Mouse (Mus musculus): ENCODE results near the gene Lhx6. TPM values are rescaled to one million over a fixed set of nuclear protein-coding genes. Genes with fewer than 3 reads are reported as not detected.

The Lhx6 gene
- polyA plus RNA-seq, 1 experiment: 1.4 TPM

DNA sequence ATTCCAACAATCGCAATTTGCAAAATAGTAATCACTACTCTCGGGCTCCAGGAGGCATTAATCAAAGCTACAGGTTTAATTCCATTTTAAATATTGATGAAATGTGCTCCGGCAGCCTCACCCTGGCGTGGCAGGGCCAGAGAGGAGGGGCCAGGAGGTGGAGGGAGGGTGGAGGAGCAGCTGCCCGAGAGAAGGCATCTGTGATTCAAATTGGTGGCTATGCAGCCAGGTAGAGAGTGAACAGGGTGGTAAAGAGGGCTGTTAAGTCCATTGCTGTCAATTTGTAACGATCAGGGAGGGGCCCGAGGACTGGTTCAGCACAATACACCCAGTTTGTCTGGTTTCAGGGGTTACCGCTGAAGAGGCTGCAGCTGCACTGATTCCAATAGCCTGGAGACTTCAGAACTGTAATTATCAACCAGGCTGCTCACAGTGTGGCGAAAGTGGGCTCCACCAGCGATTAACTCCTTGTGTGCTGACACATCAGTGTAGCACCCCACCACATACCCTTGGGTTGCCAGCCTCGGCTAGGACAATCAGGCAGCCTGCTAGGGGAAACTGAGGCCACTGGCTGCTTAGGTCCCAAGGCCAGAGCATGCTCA lies 27.9 kb downstream of the Lhx6 start:
- no peak for TF ChIP-seq POLR2A (IDR thresholded peaks at IDR 0.05; ENCODE audit: low read depth, low read length)
- no peak for TF ChIP-seq CTCF (conservative IDR thresholded peaks at IDR 0.05; ENCODE audit: insufficient read depth, insufficient read length, low read depth, low read length)
- H3K36me3 ChIP-seq (ENCODE audit: control insufficient read depth, insufficient read depth, low read length): no peaks in the 10 kb centered on the region
- 24% methylated on average over 11 of the region's 11 CpGs for WGBS
- DNase-seq: no peak
- no peaks in the 10 kb centered on the region for H3K4me1 ChIP-seq (ENCODE audit: control insufficient read depth, insufficient read depth, low read length)
- no peaks in the 10 kb centered on the region for H3K27me3 ChIP-seq (replicated peaks; ENCODE audit: control insufficient read depth, insufficient read depth, low read length)
- no peak overlapping the region for H3K4me3 ChIP-seq (ENCODE audit: insufficient read depth, low read depth, low read length)
- H3K27ac ChIP-seq (ENCODE audit: insufficient read depth, low read depth, low read length): no peak overlapping the region

GRCm38 (mm10) chr2:36075210-36075609 lies 30.0 kb downstream of the Lhx6 start:
- no peaks in the 10 kb centered on the region for H3K27me3 ChIP-seq (replicated peaks; ENCODE audit: control insufficient read depth, insufficient read depth, low read length)
- 93% methylated on average over 5 of the region's 5 CpGs for WGBS

DNA sequence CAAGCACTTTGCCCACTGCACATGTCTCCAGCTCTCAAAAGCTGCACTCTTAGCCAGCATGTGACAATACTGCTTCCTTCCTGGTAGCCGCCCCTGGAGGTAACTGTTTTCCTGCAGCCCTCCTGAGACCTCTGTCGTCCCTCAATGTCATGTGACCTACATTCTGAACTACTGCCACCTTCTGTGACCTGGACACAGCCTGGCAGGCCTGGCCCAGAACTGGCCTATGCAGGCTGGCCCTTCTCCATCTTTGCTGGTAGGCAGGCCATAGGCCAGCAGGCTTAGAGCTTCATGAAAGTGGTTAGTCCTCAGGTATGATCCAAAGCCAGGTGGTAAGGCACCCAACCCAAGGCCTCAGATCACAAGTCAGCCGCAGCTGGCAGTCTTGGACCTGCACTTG lies 31.4 kb downstream of the Lhx6 start:
- TF ChIP-seq POLR2A (IDR thresholded peaks at IDR 0.05; ENCODE audit: low read depth, low read length) (no peak), CTCF (conservative IDR thresholded peaks at IDR 0.05; ENCODE audit: insufficient read depth, insufficient read length, low read depth, low read length) (no peak)
- DNase-seq: peak; percentile 37
- 61% methylated on average over 3 of the region's 3 CpGs for WGBS

More at GRCm38 (mm10) chr2:36075210-36075609, 30.0 kb downstream of the Lhx6 start:
- Histone ChIP-seq H3K4me3 (ENCODE audit: insufficient read depth, low read depth, low read length) (no peak overlapping the region), H3K4me1 (ENCODE audit: control insufficient read depth, insufficient read depth, low read length) (no peaks in the 10 kb centered on the region), H3K36me3 (ENCODE audit: control insufficient read depth, insufficient read depth, low read length) (no peaks in the 10 kb centered on the region), H3K27ac (ENCODE audit: insufficient read depth, low read depth, low read length) (no peak overlapping the region)
- TF ChIP-seq CTCF (conservative IDR thresholded peaks at IDR 0.05; ENCODE audit: insufficient read depth, insufficient read length, low read depth, low read length) (no peak), POLR2A (IDR thresholded peaks at IDR 0.05; ENCODE audit: low read depth, low read length) (no peak)
- no peak for DNase-seq

GRCm38 (mm10) chr2:36071660-36072305 lies 33.4 kb downstream of the Lhx6 start:
- Histone ChIP-seq H3K27ac (ENCODE audit: insufficient read depth, low read depth, low read length) (no peak overlapping the region), H3K4me1 (ENCODE audit: control insufficient read depth, insufficient read depth, low read length) (no peaks in the 10 kb centered on the region), H3K36me3 (ENCODE audit: control insufficient read depth, insufficient read depth, low read length) (no peaks in the 10 kb centered on the region), H3K27me3 (replicated peaks; ENCODE audit: control insufficient read depth, insufficient read depth, low read length) (no peaks in the 10 kb centered on the region), H3K4me3 (ENCODE audit: insufficient read depth, low read depth, low read length) (no peak overlapping the region)
- TF ChIP-seq POLR2A (IDR thresholded peaks at IDR 0.05; ENCODE audit: low read depth, low read length) (no peak), CTCF (conservative IDR thresholded peaks at IDR 0.05; ENCODE audit: insufficient read depth, insufficient read length, low read depth, low read length) (no peak; the same call in 1 of the 2 replicates)
- 86% methylated on average over 8 of the region's 8 CpGs for WGBS
- no peak for DNase-seq

More for the DNA sequence above, 31.4 kb downstream of the Lhx6 start:
- Histone ChIP-seq H3K4me3 (ENCODE audit: insufficient read depth, low read depth, low read length) (no peak overlapping the region), H3K4me1 (ENCODE audit: control insufficient read depth, insufficient read depth, low read length) (no peaks in the 10 kb centered on the region), H3K27me3 (replicated peaks; ENCODE audit: control insufficient read depth, insufficient read depth, low read length) (no peaks in the 10 kb centered on the region), H3K27ac (ENCODE audit: insufficient read depth, low read depth, low read length) (no peak overlapping the region), H3K36me3 (ENCODE audit: control insufficient read depth, insufficient read depth, low read length) (no peaks in the 10 kb centered on the region)

DNA sequence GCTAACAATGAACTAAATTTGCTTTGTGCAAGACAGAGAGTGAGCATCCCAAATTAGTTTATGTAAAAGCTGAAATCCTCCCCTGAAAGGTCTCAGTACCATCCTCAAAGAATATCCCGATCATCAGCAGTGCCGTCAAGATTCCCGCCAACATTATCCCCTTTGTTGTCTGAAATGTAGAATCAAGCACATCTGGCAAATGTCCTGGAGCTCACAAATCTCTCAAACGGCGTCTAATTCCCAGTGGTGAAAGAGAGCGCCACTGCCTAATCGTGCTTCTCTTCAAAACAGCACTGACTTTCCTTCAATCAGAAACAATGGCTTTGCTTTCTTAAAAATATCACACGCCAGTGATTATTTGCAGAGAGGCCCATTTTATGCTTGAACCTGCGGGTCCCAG lies 38.1 kb downstream of the Lhx6 start:
- WGBS: 69% methylated on average over 9 of the region's 9 CpGs
- TF ChIP-seq POLR2A (IDR thresholded peaks at IDR 0.05; ENCODE audit: low read depth, low read length): no peak
- no peak for TF ChIP-seq CTCF (conservative IDR thresholded peaks at IDR 0.05; ENCODE audit: insufficient read depth, insufficient read length, low read depth, low read length)
- Histone ChIP-seq H3K4me3 (ENCODE audit: insufficient read depth, low read depth, low read length) (no peak overlapping the region), H3K4me1 (ENCODE audit: control insufficient read depth, insufficient read depth, low read length) (no peaks in the 10 kb centered on the region), H3K27ac (ENCODE audit: insufficient read depth, low read depth, low read length) (no peak overlapping the region), H3K27me3 (replicated peaks; ENCODE audit: control insufficient read depth, insufficient read depth, low read length) (no peaks in the 10 kb centered on the region), H3K36me3 (ENCODE audit: control insufficient read depth, insufficient read depth, low read length) (no peaks in the 10 kb centered on the region)
- no peak for DNase-seq

DNA sequence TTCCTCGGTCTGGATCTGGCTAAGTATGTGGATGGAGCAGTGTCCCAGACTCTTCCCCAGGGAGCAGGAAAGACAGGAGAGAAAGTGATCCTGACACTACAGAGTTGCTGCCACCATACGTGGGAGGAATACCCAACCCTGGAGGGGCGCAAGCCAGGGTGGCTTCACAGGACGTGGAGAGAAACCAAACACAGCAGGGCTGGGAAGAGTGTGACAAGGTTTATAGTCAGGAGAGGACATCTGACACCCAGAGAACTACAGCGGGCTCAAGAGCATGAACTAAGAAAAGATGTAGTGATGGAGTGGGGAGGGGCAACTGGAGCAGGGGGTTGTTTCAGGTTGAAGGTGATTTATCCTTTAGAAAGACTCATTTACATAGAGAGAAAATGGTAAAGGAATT lies 43.8 kb downstream of the Lhx6 start:
- no peaks in the 10 kb centered on the region for H3K27me3 ChIP-seq (replicated peaks; ENCODE audit: control insufficient read depth, insufficient read depth, low read length)
- no peak for DNase-seq
- H3K4me3 ChIP-seq (ENCODE audit: insufficient read depth, low read depth, low read length): no peak overlapping the region
- H3K27ac ChIP-seq (ENCODE audit: insufficient read depth, low read depth, low read length): no peak overlapping the region
- no peaks in the 10 kb centered on the region for H3K36me3 ChIP-seq (ENCODE audit: control insufficient read depth, insufficient read depth, low read length)
- H3K4me1 ChIP-seq (ENCODE audit: control insufficient read depth, insufficient read depth, low read length): no peaks in the 10 kb centered on the region
- TF ChIP-seq CTCF (conservative IDR thresholded peaks at IDR 0.05; ENCODE audit: insufficient read depth, insufficient read length, low read depth, low read length): no peak
- TF ChIP-seq POLR2A (IDR thresholded peaks at IDR 0.05; ENCODE audit: low read depth, low read length): no peak
- 57% methylated on average over 5 of the region's 5 CpGs for WGBS

GRCm38 (mm10) chr2:36056248-36056647 lies 49.0 kb downstream of the Lhx6 start:
- no peak overlapping the region for H3K27ac ChIP-seq (ENCODE audit: insufficient read depth, low read depth, low read length)
- no peak overlapping the region for H3K4me3 ChIP-seq (ENCODE audit: insufficient read depth, low read depth, low read length)
- TF ChIP-seq POLR2A (IDR thresholded peaks at IDR 0.05; ENCODE audit: low read depth, low read length) (no peak), CTCF (conservative IDR thresholded peaks at IDR 0.05; ENCODE audit: insufficient read depth, insufficient read length, low read depth, low read length) (no peak)
- no peaks in the 10 kb centered on the region for H3K27me3 ChIP-seq (replicated peaks; ENCODE audit: control insufficient read depth, insufficient read depth, low read length)
- DNase-seq: no peak
- no peaks in the 10 kb centered on the region for H3K36me3 ChIP-seq (ENCODE audit: control insufficient read depth, insufficient read depth, low read length)
- 60% methylated on average over 3 of the region's 3 CpGs for WGBS
- no peaks in the 10 kb centered on the region for H3K4me1 ChIP-seq (ENCODE audit: control insufficient read depth, insufficient read depth, low read length)

All from kidney, adult 2 months (tissue).